Mouse (Mus musculus) hindbrain, postnatal 0 days (tissue): ENCODE results near the gene Ttll11. TPM values are rescaled to one million over a fixed set of nuclear protein-coding genes. Genes with fewer than 3 reads are reported as not detected.

ENCODE experiments used
- ATAC-seq: fragments of 200-750 bp; cut with Nextera tagmentation; 2 replicates; pipeline ENCODE4 v1.8.0; 2017; ENCODE audit warnings: mild to moderate bottlenecking, moderate TSS enrichment, moderate library complexity
- DNase-seq: peaks from one replicate; pipeline ENCODE4 v3.0.0-alpha.2; 2015; ENCODE audit warnings: low spot score
- H3K27ac ChIP-seq: fragments of 300-500 bp; sonication (generic); 2 replicates; pipeline ENCODE4 v1.5.1; 2014; ENCODE audit warnings: mild to moderate bottlenecking
- H3K27me3 ChIP-seq: fragments of 300-500 bp; sonication (generic); 2 replicates; pipeline ENCODE4 v1.6.1; 2014; ENCODE audit warnings: low read length, mixed read lengths; ENCODE audit not compliant: insufficient read depth
- H3K36me3 ChIP-seq: fragments of 300-500 bp; sonication (generic); 2 replicates; pipeline ENCODE4 v1.6.1; 2014; ENCODE audit warnings: low read length, mixed read lengths; ENCODE audit not compliant: insufficient read depth
- H3K4me1 ChIP-seq: fragments of 300-500 bp; sonication (generic); 2 replicates; pipeline ENCODE4 v1.6.1; 2014; ENCODE audit warnings: antibody characterized with exemption, low read length, mixed read lengths; ENCODE audit not compliant: insufficient read depth
- H3K4me2 ChIP-seq: fragments of 300-500 bp; sonication (generic); 2 replicates; pipeline ENCODE4 v1.6.1; 2014; ENCODE audit warnings: low read depth, mild to moderate bottlenecking, low read length, moderate library complexity, mixed read lengths
- H3K4me3 ChIP-seq: fragments of 300-500 bp; sonication (generic); 2 replicates; pipeline ENCODE4 v1.5.1; 2014; ENCODE audit warnings: low read length
- H3K9ac ChIP-seq: fragments of 300-500 bp; sonication (generic); replicated peaks from 2 replicates; pipeline ENCODE4 v1.6.1; 2014; ENCODE audit warnings: mild to moderate bottlenecking, low read length, moderate library complexity, mixed read lengths
- H3K9me3 ChIP-seq: fragments of 300-500 bp; sonication (generic); 2 replicates; pipeline ENCODE4 v1.6.1; 2016; ENCODE audit warnings: low read length, mixed read lengths
- CTCF ChIP-seq: IDR thresholded peaks from 2 replicates; pipeline ENCODE4 v1.5.1; 2016; ENCODE audit warnings: antibody characterized with exemption, control low read depth, low read depth
- whole genome bisulfite sequencing: fragments of 180-500 bp; shearing (Covaris S2); extraction: QIAGEN DNeasy Blood & Tissue Kit; methylation state at CpG from one replicate; pipeline ENCODE4 v1.1.7; 2014; 5-methylcytosine and 5-hydroxymethylcytosine counted together
- polyA plus RNA-seq: library from polyadenylated mRNA; unstranded; fragments of >200 nt; fragmentation: Nextera tagmentation; extraction: Ambion mirVana; gene quantifications from 2 replicates; pipeline ENCODE4 v1.2.1, GENCODE M21; 2015
- total RNA-seq: library from RNA; depleted of rRNA; stranded (reverse); fragments of >200 nt; gene quantifications from 2 replicates; pipeline ENCODE4 v1.2.3, GENCODE M21; 2014

Ttll11 gene
- total and polyA plus RNA-seq, 2 experiments from 2014 or later: 5.8 to 8.2 TPM

GRCm38 (mm10) chr2:35736061-35736460 lies 243.7 kb downstream of the Ttll11 start:
- ATAC-seq (no peak), DNase-seq (no peak)
- H3K36me3 ChIP-seq: no peaks in the 10 kb centered on the region
- 0 out of 2 replicates have a peak, but pooled peaks cover 2% of the 10 kb centered on the region for H3K4me1 ChIP-seq
- no peak for TF ChIP-seq CTCF
- H3K27me3 ChIP-seq: no peaks in the 10 kb centered on the region
- 86% methylated on average over 2 of the region's 2 CpGs for WGBS
- H3K9me3 ChIP-seq: no peaks in the 10 kb centered on the region
- no peak overlapping the region for H3K4me3 ChIP-seq
- H3K4me2 ChIP-seq: no peak overlapping the region
- H3K9ac ChIP-seq: no peak overlapping the region
- H3K27ac ChIP-seq: no peak overlapping the region

GRCm38 (mm10) chr2:35735001-35735400 lies 244.7 kb downstream of the Ttll11 start:
- Histone ChIP-seq H3K27me3 (no peaks in the 10 kb centered on the region), H3K27ac (no peak overlapping the region), H3K36me3 (no peaks in the 10 kb centered on the region), H3K4me1 (0 out of 2 replicates have a peak, but pooled peaks cover 2% of the 10 kb centered on the region), H3K9ac (no peak overlapping the region), H3K9me3 (no peaks in the 10 kb centered on the region), H3K4me2 (no peak overlapping the region), H3K4me3 (no peak overlapping the region)
- DNase-seq (no peak), ATAC-seq (no peak)
- peak; percentile 56 for TF ChIP-seq CTCF
- WGBS: 100% methylated on average over 2 of the region's 2 CpGs

- TF ChIP-seq CTCF: no peak
- peak; percentile 36 for DNase-seq
Measured at GRCm38 (mm10) chr2:35731671-35732449, 247.9 kb downstream of the Ttll11 start.

GRCm38 (mm10) chr2:35729077-35730065 lies 250.3 kb downstream of the Ttll11 start:
- WGBS: 46% methylated on average over 16 of the region's 16 CpGs
- Histone ChIP-seq H3K4me2 (no peak overlapping the region), H3K9me3 (no peaks in the 10 kb centered on the region), H3K36me3 (peaks cover 17% of the 10 kb centered on the region), H3K4me3 (no peak overlapping the region), H3K27ac (no peak overlapping the region), H3K27me3 (no peaks in the 10 kb centered on the region), H3K9ac (no peak overlapping the region), H3K4me1 (no peaks in the 10 kb centered on the region)
- DNase-seq (peak; percentile 42), ATAC-seq (peak; percentile 51)
- TF ChIP-seq CTCF: peak; percentile 69

More at GRCm38 (mm10) chr2:35731671-35732449, 247.9 kb downstream of the Ttll11 start:
- peak; percentile 32; the same call in 1 of the 2 replicates for ATAC-seq
- H3K27ac ChIP-seq: no peak overlapping the region; the same call in 1 of the 2 replicates
- no peak overlapping the region for H3K9ac ChIP-seq
- peaks cover 15% of the 10 kb centered on the region for H3K36me3 ChIP-seq
- H3K27me3 ChIP-seq: no peaks in the 10 kb centered on the region
- no peaks in the 10 kb centered on the region for H3K4me1 ChIP-seq
- no peak overlapping the region for H3K4me2 ChIP-seq
- 58% methylated on average over 18 of the region's 18 CpGs for WGBS
- no peaks in the 10 kb centered on the region for H3K9me3 ChIP-seq
- no peak overlapping the region for H3K4me3 ChIP-seq

GRCm38 (mm10) chr2:35728633-35729032 lies 251.1 kb downstream of the Ttll11 start:
- H3K27me3 ChIP-seq: no peaks in the 10 kb centered on the region
- ATAC-seq: no peak
- H3K4me2 ChIP-seq: no peak overlapping the region
- no peak for TF ChIP-seq CTCF
- no peak for DNase-seq
- no peaks in the 10 kb centered on the region for H3K9me3 ChIP-seq
- H3K9ac ChIP-seq: no peak overlapping the region
- 39% methylated on average over 5 of the region's 5 CpGs for whole genome bisulfite sequencing
- no peak overlapping the region for H3K4me3 ChIP-seq
- H3K36me3 ChIP-seq: peaks cover 17% of the 10 kb centered on the region
- H3K27ac ChIP-seq: no peak overlapping the region
- no peaks in the 10 kb centered on the region for H3K4me1 ChIP-seq

GRCm38 (mm10) chr2:35723691-35724090 lies 256.0 kb downstream of the Ttll11 start:
- 62% methylated on average over 7 of the region's 7 CpGs for WGBS
- no peak for ATAC-seq
- Histone ChIP-seq H3K4me1 (no peaks in the 10 kb centered on the region; the same call in 1 of the 2 replicates), H3K27ac (no peak overlapping the region), H3K9ac (no peak overlapping the region), H3K36me3 (peaks cover 42% of the 10 kb centered on the region), H3K9me3 (no peaks in the 10 kb centered on the region), H3K27me3 (no peaks in the 10 kb centered on the region), H3K4me2 (no peak overlapping the region), H3K4me3 (no peak overlapping the region)
- no peak for TF ChIP-seq CTCF
- DNase-seq: peak; percentile 28
